9 mouse cellular contexts compared by ENCODE assay signal in genomic region chrX:142096904-142097303, GRCm38 (mm10).
A peak's percentile ranks its signal among the peaks of the same experiment; 100 is the strongest.
DNase-seq lines count a peak whose midpoint lies in the region; ATAC-seq and TF ChIP-seq lines count a peak whose summit lies in the region.
"Had no signal": no experiment of that assay in that cellular context is flagged by ENCODE, and none has a peak within 500 bp of the region (broad histone marks: within the 10 kb centered on the region; RNA-seq: fewer than 3 reads in every experiment).

No protein-coding gene starts in this region.

- H3K4me2 ChIP-seq in kidney, embryonic 16.5 days (replicated peaks; ENCODE audit: low read depth, low read length), result no peak overlapping the region
- H3K4me2 ChIP-seq: embryonic facial prominence, embryonic 13.5 days had no signal

- 50% methylated on average over 3 of the region's 3 CpGs for WGBS in kidney, embryonic 16.5 days

- H3K9me3 ChIP-seq in kidney, embryonic 16.5 days (ENCODE audit: low read length), result no peaks in the 10 kb centered on the region
- H3K9me3 ChIP-seq: embryonic facial prominence, embryonic 13.5 days had no signal

- peaks cover 23% of the 10 kb centered on the region; the same call in 1 of the 2 replicates for H3K27me3 ChIP-seq in kidney, embryonic 16.5 days (ENCODE audit: insufficient read depth, low read length)

- no peak for ATAC-seq in kidney, embryonic 16.5 days (ENCODE audit: low FRiP score, low TSS enrichment)

- H3K4me3 ChIP-seq in kidney, embryonic 16.5 days (ENCODE audit: low read length), result no peak overlapping the region
- H3K4me3 ChIP-seq in left cerebral cortex, adult 2 months, result no peak overlapping the region
- H3K4me3 ChIP-seq: embryonic facial prominence, embryonic 13.5 days had no signal

- intact Hi-C loops in left cerebral cortex, adult 2 months (cut with DNase I), result loop anchor here (2.0 to 5.0 kb wide), 4 partner anchors 508 to 920 kb away; no protein-coding TSS in a partner anchor

- TF ChIP-seq CTCF in left cerebral cortex, adult 2 months (IDR thresholded peaks at IDR 0.05), result peak; percentile 58

- H3K36me3 ChIP-seq in kidney, embryonic 16.5 days (ENCODE audit: insufficient read depth, low read length), result no peaks in the 10 kb centered on the region
- H3K36me3 ChIP-seq: embryonic facial prominence, embryonic 13.5 days had no signal

- H3K27ac ChIP-seq in kidney, embryonic 16.5 days (ENCODE audit: low read length), result no peak overlapping the region
- H3K27ac ChIP-seq in left cerebral cortex, adult 2 months, result no peak overlapping the region
- H3K27ac ChIP-seq: embryonic facial prominence, embryonic 13.5 days had no signal

- no peak overlapping the region for H3K9ac ChIP-seq in kidney, embryonic 16.5 days (replicated peaks; ENCODE audit: low read length)
- H3K9ac ChIP-seq: embryonic facial prominence, embryonic 13.5 days had no signal

- DNase-seq in adrenal gland, adult (ENCODE audit: inconsistent age in 2 of 2, low spot score in 1 of 2), result peak; percentile 2 to 67
- no peak for DNase-seq in adrenal gland, postnatal 4 days (ENCODE audit: low spot score in 2 of 2)
- DNase-seq in kidney, adult 9 months, result peak; percentile 37
- peak; percentile 1 to 4 for DNase-seq in adrenal gland, postnatal 36 days
- DNase-seq in left cerebral cortex, adult 2 months (ENCODE audit: extremely low spot score in 1 of 2, low spot score in 2 of 2), result peak; percentile 10 to 20
- DNase-seq in ovary, postnatal 10 days (ENCODE audit: low spot score), result no peak
- no peak for DNase-seq in spleen, postnatal 10 days (ENCODE audit: low spot score in 2 of 2)

- H3K4me1 ChIP-seq in kidney, embryonic 16.5 days (ENCODE audit: insufficient read depth, low read length), result no peaks in the 10 kb centered on the region
- H3K4me1 ChIP-seq: embryonic facial prominence, embryonic 13.5 days had no signal

Comparison
In these comparisons a context has a peak if more than half of its experiments do, and no peak if none do; other contexts are left out.
1. DNase-seq: peak in adrenal gland, adult (2 of 2), kidney, adult 9 months (single experiment), adrenal gland, postnatal 36 days (2 of 2) and left cerebral cortex, adult 2 months (2 of 2); none in adrenal gland, postnatal 4 days (0 of 2), ovary, postnatal 10 days (single experiment) and spleen, postnatal 10 days (0 of 2).